Mouse (Mus musculus): ENCODE results near the gene Asb5.
A peak's percentile ranks its signal among the peaks of the same experiment; 100 is the strongest.
"Not testable (repeated sequence)": the region's sequence is repeated elsewhere in the genome, so short reads cannot be mapped to it uniquely, and the experiment has no call there.

Gene Asb5

GRCm38 (mm10) chr8:54529382-54530296 is at the start of gene Asb5, which contains the start of gene Spcs3:
Gene Asb5 (plus strand): TSS chr8:54529580.
Gene Spcs3 (minus strand): TSS chr8:54529998.
- peak; percentile 93 to 95 for DNase-seq (ENCODE audit: low spot score in 2 of 2)

DNA sequence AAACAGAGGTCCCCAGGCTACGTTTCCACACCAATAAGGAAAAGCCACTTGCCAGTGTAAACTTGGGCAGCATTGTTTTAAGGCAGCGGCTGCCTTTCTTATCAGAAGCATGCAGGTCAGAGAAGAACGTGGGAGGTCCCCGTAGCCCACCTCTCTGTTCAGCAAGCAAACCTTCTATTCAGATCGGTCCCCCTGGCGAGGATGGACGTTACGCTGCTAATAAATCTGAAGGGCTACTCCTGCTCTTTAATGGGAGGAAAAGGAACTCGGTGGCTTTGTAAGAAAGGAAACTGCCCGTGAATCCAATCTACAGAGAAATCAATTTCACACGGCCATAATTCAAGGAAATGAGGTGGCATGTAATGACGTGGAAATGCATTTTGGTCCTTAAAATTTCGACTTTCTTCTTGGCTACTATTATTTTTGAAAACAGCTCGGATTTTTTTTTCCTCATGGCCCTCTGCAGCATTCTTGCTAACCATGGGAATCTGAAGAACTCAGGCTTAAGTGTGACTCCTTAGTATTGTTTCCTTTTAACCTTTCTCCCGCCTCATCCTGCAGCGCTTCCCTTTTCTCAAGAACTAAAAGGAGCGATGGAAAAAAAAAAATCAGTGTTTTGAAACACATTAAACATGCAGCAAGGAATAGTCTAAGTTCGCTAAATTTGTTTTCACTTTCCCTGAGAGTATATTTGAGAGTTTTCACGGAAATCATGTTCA is 42.7 kb upstream of the Asb5 start:
- DNase-seq (ENCODE audit: low spot score in 2 of 2): no peak

DNA sequence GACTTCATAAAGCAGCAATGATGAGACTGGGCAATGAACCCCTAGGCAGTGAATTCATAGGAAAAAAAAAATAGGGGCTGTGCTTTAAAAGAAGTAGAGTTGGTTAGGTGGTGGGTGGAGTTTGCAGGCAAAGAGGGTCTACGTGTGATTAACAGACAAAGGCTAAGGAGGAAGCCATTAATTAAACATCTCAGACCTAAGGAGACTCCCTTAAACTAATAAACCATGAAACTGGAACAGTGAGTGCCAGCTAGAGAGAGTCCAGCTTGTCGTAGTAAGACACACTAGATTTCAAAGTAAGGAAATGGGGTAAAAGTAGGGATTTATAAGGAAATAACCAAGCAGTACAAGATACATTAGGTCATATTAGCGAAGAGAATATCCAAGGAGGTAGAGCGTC is 40.9 kb upstream of the Asb5 start:
- DNase-seq (ENCODE audit: low spot score in 2 of 2): no peak

GRCm38 (mm10) chr8:54491057-54491690 is 38.2 kb upstream of the Asb5 start:
- peak; percentile 5 to 21 for DNase-seq (ENCODE audit: low spot score in 2 of 2)

DNA sequence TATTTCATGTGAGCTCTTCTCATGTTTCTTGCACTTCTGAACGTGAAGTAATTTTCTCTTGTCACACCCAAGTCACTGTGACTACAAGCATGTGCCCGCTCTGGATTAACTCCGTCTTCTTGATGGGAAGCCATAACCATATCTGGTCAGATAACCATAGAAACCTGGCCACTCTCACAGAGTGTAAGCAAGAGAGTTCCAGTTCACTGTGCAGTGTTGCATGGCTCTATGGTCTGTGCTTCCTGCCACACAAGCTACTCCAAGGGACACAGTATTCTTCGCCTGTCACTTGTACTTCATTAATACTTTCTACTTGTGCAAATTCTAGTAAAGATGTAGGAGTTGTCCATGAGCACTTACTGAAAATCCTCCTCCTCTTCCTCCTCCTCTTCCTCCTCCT is 37.4 kb upstream of the Asb5 start:
- DNase-seq (ENCODE audit: low spot score in 2 of 2): no peak

- DNase-seq (ENCODE audit: low spot score in 2 of 2): peak; percentile 4 to 22
These were observed 36.3 kb upstream of the Asb5 start for GRCm38 (mm10) chr8:54493110-54493509.

- DNase-seq (ENCODE audit: low spot score in 2 of 2): no peak
These were observed 35.5 kb upstream of the Asb5 start for GRCm38 (mm10) chr8:54493915-54494314.

- no peak for DNase-seq (ENCODE audit: low spot score in 2 of 2)
These were observed 26.3 kb upstream of the Asb5 start for GRCm38 (mm10) chr8:54503104-54503503.

- DNase-seq (ENCODE audit: low spot score in 2 of 2): no peak
These were observed 24.3 kb upstream of the Asb5 start for GRCm38 (mm10) chr8:54505060-54505459.

DNA sequence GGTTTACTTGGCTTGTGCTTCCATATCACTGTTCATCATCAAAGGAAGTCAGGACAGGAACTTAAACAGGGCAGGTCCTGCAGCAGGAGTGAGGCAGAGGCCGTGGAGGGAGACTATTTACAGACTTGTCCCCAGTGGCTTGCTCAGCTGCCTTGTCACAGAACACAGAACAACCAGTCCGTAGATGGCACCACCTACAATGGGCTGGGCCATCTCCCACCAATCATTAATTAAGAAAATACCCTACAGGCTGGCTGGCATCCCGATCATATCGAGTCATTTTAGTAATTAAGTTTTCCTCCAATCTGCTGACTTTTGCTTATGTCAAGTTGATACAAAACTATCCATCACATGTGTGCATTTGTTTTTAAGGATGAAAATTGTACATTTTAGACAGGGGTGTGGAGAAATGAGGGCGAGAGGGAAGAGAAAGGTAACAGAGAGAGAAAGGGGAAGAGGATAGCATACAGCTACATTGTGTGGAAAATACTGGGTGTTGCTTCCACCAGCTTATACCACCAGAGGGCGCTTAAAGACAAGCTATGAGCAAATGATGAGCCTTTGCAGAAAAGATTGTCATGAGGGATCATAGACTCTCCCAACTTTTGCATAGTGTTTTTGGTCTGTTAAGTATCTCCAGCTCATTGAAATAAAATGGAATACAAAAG is 21.8 kb upstream of the Asb5 start:
- DNase-seq (ENCODE audit: low spot score in 2 of 2): peak; percentile 74 to 79

- DNase-seq (ENCODE audit: low spot score in 2 of 2): no peak
These were observed 21.3 kb upstream of the Asb5 start for GRCm38 (mm10) chr8:54508096-54508456.

DNA sequence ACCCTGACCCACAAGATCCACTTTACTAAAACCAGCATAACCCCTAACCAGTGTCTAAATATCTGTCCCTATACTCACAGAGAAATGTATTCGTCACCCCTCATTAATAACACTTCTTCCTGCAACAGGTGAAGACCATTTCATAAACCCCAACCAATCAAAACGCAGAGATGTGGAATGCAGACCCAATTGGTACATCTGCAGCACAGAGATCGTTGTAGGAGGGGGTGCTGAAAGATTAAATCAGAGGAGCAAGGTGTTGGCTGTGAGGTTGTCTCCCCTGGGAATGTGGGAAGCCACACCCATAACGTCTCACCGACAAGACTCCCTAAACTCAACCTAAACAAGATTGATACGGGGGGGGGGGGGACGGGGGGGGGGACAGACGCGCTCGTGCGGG is 20.6 kb upstream of the Asb5 start:
- DNase-seq (ENCODE audit: low spot score in 2 of 2): no peak

DNA sequence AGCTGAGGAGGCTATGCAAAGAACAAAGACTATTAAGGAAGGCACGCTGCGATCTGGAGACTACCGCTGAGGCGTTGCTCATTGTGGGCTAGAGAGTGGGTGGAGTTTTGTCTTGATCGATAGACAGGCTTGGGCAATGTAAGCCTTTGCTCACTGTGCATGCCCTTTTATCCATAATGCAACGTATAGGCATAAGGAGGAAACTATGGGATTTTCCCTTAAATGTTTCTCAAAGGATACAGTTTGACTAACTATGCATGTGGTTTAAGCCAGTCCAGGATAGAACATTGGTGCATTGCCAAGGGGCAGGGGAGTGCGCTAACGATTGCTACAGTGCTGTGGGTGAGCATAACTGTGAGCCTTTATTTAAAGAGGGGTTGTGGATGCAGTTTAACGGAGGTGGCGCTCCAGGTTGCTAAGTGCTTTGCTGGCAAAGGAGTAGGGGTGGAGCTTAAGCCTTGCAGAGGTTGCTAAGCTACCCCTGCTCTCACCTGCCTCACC is 20.1 kb upstream of the Asb5 start:
- no peak for DNase-seq (ENCODE audit: low spot score in 2 of 2)

GRCm38 (mm10) chr8:54511791-54512190 is 17.6 kb upstream of the Asb5 start:
- DNase-seq (ENCODE audit: low spot score in 2 of 2): no peak

- not testable (repeated sequence) for DNase-seq (ENCODE audit: low spot score in 2 of 2)
These were observed 17.2 kb upstream of the Asb5 start for GRCm38 (mm10) chr8:54512200-54512599.

DNA sequence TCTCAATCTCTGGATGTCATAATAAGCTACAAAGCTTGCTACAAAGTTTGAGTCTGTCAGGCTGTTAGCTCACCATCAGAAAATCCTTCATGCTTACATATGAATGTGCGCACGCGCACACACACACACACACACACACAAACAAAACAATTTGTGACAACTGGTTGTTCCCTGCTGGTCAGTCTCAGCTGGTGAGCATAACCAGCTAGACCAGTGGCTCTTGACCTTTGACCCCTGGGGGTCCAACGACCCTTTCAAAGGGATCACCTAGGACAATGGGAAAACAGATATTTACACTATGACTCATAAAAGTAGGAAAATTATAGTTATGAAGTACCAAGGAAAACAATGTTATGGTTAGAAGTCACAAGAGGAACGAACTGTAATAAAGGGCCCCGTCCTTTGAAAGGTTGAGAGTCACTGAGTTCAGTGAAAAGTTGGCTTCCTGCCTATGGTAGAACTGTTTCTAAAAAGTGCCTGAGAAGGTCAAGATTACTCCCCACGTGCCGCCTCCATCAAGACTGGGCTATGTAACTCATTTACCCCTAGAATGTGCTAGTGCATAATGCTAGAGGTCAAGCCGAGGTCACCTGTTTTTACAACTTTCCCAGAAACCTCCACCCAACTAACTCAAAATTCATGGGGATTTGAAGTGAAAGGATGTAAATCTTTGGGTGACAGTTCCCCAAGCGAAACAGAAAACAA is 10.5 kb upstream of the Asb5 start:
- no peak for DNase-seq (ENCODE audit: low spot score in 2 of 2)

GRCm38 (mm10) chr8:54520516-54520915 is 8.9 kb upstream of the Asb5 start:
- no peak for DNase-seq (ENCODE audit: low spot score in 2 of 2)

- peak in 1 of 2 experiments; percentile 18 for DNase-seq (ENCODE audit: low spot score in 2 of 2)
These were observed 3.8 kb upstream of the Asb5 start for GRCm38 (mm10) chr8:54525606-54526005.

DNA sequence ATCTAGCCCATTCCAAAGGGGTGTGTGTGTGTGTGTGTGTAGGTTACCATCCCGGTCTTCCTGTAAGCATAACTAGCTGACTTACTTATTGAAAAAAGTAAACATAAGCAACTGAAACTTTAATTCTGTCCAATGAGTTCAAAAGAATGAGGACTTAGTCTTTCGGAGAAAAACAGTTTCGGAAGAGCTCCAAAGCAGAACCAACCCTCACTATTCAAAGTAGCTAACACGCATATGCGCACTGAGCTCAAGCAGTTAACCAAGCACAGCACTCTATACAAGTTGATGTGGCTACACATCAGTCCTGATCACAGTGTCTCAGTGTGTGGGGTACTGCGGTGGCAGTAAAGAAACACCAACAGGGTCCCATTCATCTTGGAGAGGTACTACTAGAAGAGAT is 2.7 kb upstream of the Asb5 start:
- no peak for DNase-seq (ENCODE audit: low spot score in 2 of 2)

GRCm38 (mm10) chr8:54528571-54528970 is 809 bp upstream of the Asb5 start:
- no peak for DNase-seq (ENCODE audit: low spot score in 2 of 2)

- no peak for DNase-seq (ENCODE audit: low spot score in 2 of 2)
These were observed 5.8 kb downstream of the Asb5 start for GRCm38 (mm10) chr8:54535172-54535571.

Measured in spleen, postnatal 36 days (tissue).